Mouse (Mus musculus): ENCODE results near the gene Csnk1d. TPM values are rescaled to one million over a fixed set of nuclear protein-coding genes. Genes with fewer than 3 reads are reported as not detected.

Csnk1d gene
- polyA plus RNA-seq (2015; fragmentation: Nextera tagmentation; extraction: Ambion mirVana), result 132 and 134 TPM in 2 replicates

GRCm38 (mm10) chr11:120990951-120991526 lies at the start of gene Csnk1d:
Gene Csnk1d (minus strand): TSS chr11:120991330.
- ATAC-seq (ENCODE audit: insufficient number of reproducible peaks, insufficient read depth, low FRiP score, low TSS enrichment, low read depth), result peak; percentile 80
- H3K9ac ChIP-seq, result peak within 1 kb of the TSS; percentile 100
- peak within 1 kb of the TSS; percentile 90 for H3K4me2 ChIP-seq
- peak within 1 kb of the TSS; percentile 97 for H3K27ac ChIP-seq
- H3K4me1 ChIP-seq, result peaks cover 53% of the 10 kb centered on the region
- H3K27me3 ChIP-seq, result no peaks in the 10 kb centered on the region
- peak within 1 kb of the TSS; percentile 96 for H3K4me3 ChIP-seq
- H3K9me3 ChIP-seq, result no peaks in the 10 kb centered on the region
- peaks cover 18% of the 10 kb centered on the region for H3K36me3 ChIP-seq
- under 1% methylated on average over 59 of the region's 59 CpGs for WGBS

- WGBS, result 68% methylated on average over 5 of the region's 5 CpGs
- Histone ChIP-seq H3K4me3 (no peak within 1 kb of the TSS), H3K36me3 (no peaks in the 10 kb centered on the region), H3K4me1 (no peaks in the 10 kb centered on the region), H3K27ac (no peak within 1 kb of the TSS), H3K27me3 (peaks cover 3% of the 10 kb centered on the region; the same call in 1 of the 2 replicates), H3K4me2 (no peak within 1 kb of the TSS), H3K9me3 (no peaks in the 10 kb centered on the region), H3K9ac (no peak within 1 kb of the TSS)
- ATAC-seq (ENCODE audit: insufficient number of reproducible peaks, insufficient read depth, low FRiP score, low TSS enrichment, low read depth), result no peak
These were observed 48.2 kb upstream of the Csnk1d start, which contains the start of gene Cd7 for GRCm38 (mm10) chr11:121039302-121039701. Gene Cd7 (minus strand): TSS chr11:121039418.

- Histone ChIP-seq H3K4me3 (no peak overlapping the region), H3K27ac (no peak overlapping the region), H3K9me3 (no peaks in the 10 kb centered on the region), H3K9ac (no peak overlapping the region), H3K27me3 (peaks cover 3% of the 10 kb centered on the region; the same call in 1 of the 2 replicates), H3K36me3 (no peaks in the 10 kb centered on the region), H3K4me2 (no peak overlapping the region), H3K4me1 (no peaks in the 10 kb centered on the region)
- WGBS, result 86% methylated on average over 11 of the region's 11 CpGs
- no peak for ATAC-seq (ENCODE audit: insufficient number of reproducible peaks, insufficient read depth, low FRiP score, low TSS enrichment, low read depth)
These were observed 47.5 kb upstream of the Csnk1d start for GRCm38 (mm10) chr11:121038366-121039240.

- Histone ChIP-seq H3K9ac (no peak overlapping the region), H3K4me3 (no peak overlapping the region), H3K4me1 (no peaks in the 10 kb centered on the region), H3K9me3 (no peaks in the 10 kb centered on the region), H3K27ac (no peak overlapping the region), H3K36me3 (no peaks in the 10 kb centered on the region), H3K27me3 (peaks cover 3% of the 10 kb centered on the region; the same call in 1 of the 2 replicates), H3K4me2 (no peak overlapping the region)
- no peak for ATAC-seq (ENCODE audit: insufficient number of reproducible peaks, insufficient read depth, low FRiP score, low TSS enrichment, low read depth)
- 79% methylated on average over 5 of the region's 5 CpGs for WGBS
These were observed 42.0 kb upstream of the Csnk1d start for GRCm38 (mm10) chr11:121033118-121033517.

GRCm38 (mm10) chr11:121027259-121027658 lies 36.1 kb upstream of the Csnk1d start:
- Histone ChIP-seq H3K27ac (no peak overlapping the region), H3K36me3 (no peaks in the 10 kb centered on the region), H3K27me3 (no peaks in the 10 kb centered on the region), H3K4me2 (no peak overlapping the region), H3K4me1 (no peaks in the 10 kb centered on the region), H3K9ac (no peak overlapping the region), H3K4me3 (no peak overlapping the region), H3K9me3 (no peaks in the 10 kb centered on the region)
- no peak for ATAC-seq (ENCODE audit: insufficient number of reproducible peaks, insufficient read depth, low FRiP score, low TSS enrichment, low read depth)
- WGBS, result 85% methylated on average over 7 of the region's 7 CpGs

GRCm38 (mm10) chr11:121024163-121024562 lies 33.0 kb upstream of the Csnk1d start:
- Histone ChIP-seq H3K9me3 (no peaks in the 10 kb centered on the region), H3K27me3 (no peaks in the 10 kb centered on the region), H3K9ac (no peak overlapping the region), H3K4me2 (no peak overlapping the region), H3K27ac (no peak overlapping the region), H3K4me3 (no peak overlapping the region), H3K4me1 (no peaks in the 10 kb centered on the region), H3K36me3 (no peaks in the 10 kb centered on the region)
- 72% methylated on average over 6 of the region's 6 CpGs for WGBS
- no peak for ATAC-seq (ENCODE audit: insufficient number of reproducible peaks, insufficient read depth, low FRiP score, low TSS enrichment, low read depth)

- no peaks in the 10 kb centered on the region for H3K4me1 ChIP-seq
- WGBS, result 89% methylated on average over 5 of the region's 5 CpGs
- H3K9ac ChIP-seq, result no peak overlapping the region
- no peak for ATAC-seq (ENCODE audit: insufficient number of reproducible peaks, insufficient read depth, low FRiP score, low TSS enrichment, low read depth)
- H3K4me2 ChIP-seq, result no peak overlapping the region
- H3K9me3 ChIP-seq, result no peaks in the 10 kb centered on the region
- H3K27me3 ChIP-seq, result no peaks in the 10 kb centered on the region
- no peak overlapping the region for H3K4me3 ChIP-seq
- H3K36me3 ChIP-seq, result no peaks in the 10 kb centered on the region
- H3K27ac ChIP-seq, result no peak overlapping the region
These were observed 28.4 kb upstream of the Csnk1d start for GRCm38 (mm10) chr11:121019501-121019900.

- Histone ChIP-seq H3K4me3 (no peak overlapping the region), H3K9ac (no peak overlapping the region), H3K9me3 (no peaks in the 10 kb centered on the region), H3K36me3 (no peaks in the 10 kb centered on the region), H3K4me2 (no peak overlapping the region), H3K27me3 (no peaks in the 10 kb centered on the region), H3K27ac (no peak overlapping the region), H3K4me1 (no peaks in the 10 kb centered on the region)
- no peak for ATAC-seq (ENCODE audit: insufficient number of reproducible peaks, insufficient read depth, low FRiP score, low TSS enrichment, low read depth)
- WGBS, result 38% methylated on average over 3 of the region's 3 CpGs
These were observed 26.6 kb upstream of the Csnk1d start for GRCm38 (mm10) chr11:121017703-121018102.

GRCm38 (mm10) chr11:121015472-121015871 lies 24.3 kb upstream of the Csnk1d start:
- 56% methylated on average over 6 of the region's 6 CpGs for WGBS
- no peaks in the 10 kb centered on the region for H3K9me3 ChIP-seq
- no peak overlapping the region for H3K27ac ChIP-seq
- no peak overlapping the region for H3K4me2 ChIP-seq
- H3K36me3 ChIP-seq, result no peaks in the 10 kb centered on the region
- H3K4me3 ChIP-seq, result no peak overlapping the region
- H3K27me3 ChIP-seq, result no peaks in the 10 kb centered on the region
- H3K9ac ChIP-seq, result no peak overlapping the region
- no peak for ATAC-seq (ENCODE audit: insufficient number of reproducible peaks, insufficient read depth, low FRiP score, low TSS enrichment, low read depth)
- H3K4me1 ChIP-seq, result no peaks in the 10 kb centered on the region

GRCm38 (mm10) chr11:121014896-121015300 lies 23.8 kb upstream of the Csnk1d start:
- Histone ChIP-seq H3K36me3 (no peaks in the 10 kb centered on the region), H3K4me2 (peak overlapping the region; percentile 39), H3K9ac (no peak overlapping the region), H3K27me3 (no peaks in the 10 kb centered on the region), H3K27ac (no peak overlapping the region), H3K4me1 (no peaks in the 10 kb centered on the region), H3K9me3 (no peaks in the 10 kb centered on the region), H3K4me3 (peak overlapping the region; percentile 18; the same call in 1 of the 2 replicates)
- ATAC-seq (ENCODE audit: insufficient number of reproducible peaks, insufficient read depth, low FRiP score, low TSS enrichment, low read depth), result no peak
- WGBS, result 55% methylated on average over 19 of the region's 19 CpGs

- Histone ChIP-seq H3K27me3 (no peaks in the 10 kb centered on the region), H3K4me2 (no peak overlapping the region), H3K4me3 (no peak overlapping the region), H3K4me1 (no peaks in the 10 kb centered on the region), H3K9me3 (no peaks in the 10 kb centered on the region), H3K36me3 (no peaks in the 10 kb centered on the region), H3K27ac (no peak overlapping the region), H3K9ac (no peak overlapping the region)
- 81% methylated on average over 7 of the region's 7 CpGs for WGBS
- no peak for ATAC-seq (ENCODE audit: insufficient number of reproducible peaks, insufficient read depth, low FRiP score, low TSS enrichment, low read depth)
These were observed 22.5 kb upstream of the Csnk1d start for GRCm38 (mm10) chr11:121013656-121014055.
